Mouse (Mus musculus): ENCODE results near the gene Rspry1. TPM values are rescaled to one million over a fixed set of nuclear protein-coding genes. Genes with fewer than 3 reads are reported as not detected.
A peak's percentile ranks its signal among the peaks of the same experiment; 100 is the strongest.

Gene Rspry1
- polyA plus RNA-seq, 1 experiment from 2014 or later: 54.5 TPM

DNA sequence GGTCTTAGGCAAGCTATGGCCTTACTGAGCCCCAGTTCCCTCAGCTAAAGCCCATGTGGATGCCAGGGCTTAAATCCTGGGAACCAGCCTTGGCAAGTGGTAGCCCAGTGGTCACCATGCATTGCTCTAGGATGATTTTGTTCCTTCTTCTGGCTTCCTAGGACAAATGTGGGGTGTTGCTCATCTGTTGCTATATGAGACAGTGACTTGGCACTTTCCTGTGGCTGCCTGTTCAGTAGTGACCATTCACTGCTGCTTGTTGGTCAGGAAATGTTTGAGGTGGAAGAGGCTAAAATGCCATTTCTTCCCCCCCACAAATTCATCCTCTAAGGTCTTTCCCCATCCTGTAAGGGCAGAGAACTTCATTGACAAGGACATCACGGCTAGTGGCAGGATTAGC, 32.3 kb upstream of the Rspry1 start:
- Histone ChIP-seq H3K4me3 (replicated peaks; ENCODE audit: low read length) (no peak overlapping the region), H3K4me2 (ENCODE audit: low read length) (no peak overlapping the region), H3K36me3 (ENCODE audit: control insufficient read depth, insufficient read depth) (no peaks in the 10 kb centered on the region; the same call in 1 of the 2 replicates), H3K27ac (ENCODE audit: low read length) (no peak overlapping the region), H3K9ac (replicated peaks; ENCODE audit: low read depth, low read length) (no peak overlapping the region), H3K9me3 (ENCODE audit: control insufficient read depth, low read length) (no peaks in the 10 kb centered on the region), H3K27me3 (replicated peaks; ENCODE audit: control insufficient read depth, insufficient read depth, low read length) (no peaks in the 10 kb centered on the region), H3K4me1 (replicated peaks; ENCODE audit: control insufficient read depth, insufficient read depth, low read length) (peaks cover 31% of the 10 kb centered on the region)
- WGBS: 72% methylated on average over 1 of the region's 1 CpGs
- no peak for ATAC-seq

DNA sequence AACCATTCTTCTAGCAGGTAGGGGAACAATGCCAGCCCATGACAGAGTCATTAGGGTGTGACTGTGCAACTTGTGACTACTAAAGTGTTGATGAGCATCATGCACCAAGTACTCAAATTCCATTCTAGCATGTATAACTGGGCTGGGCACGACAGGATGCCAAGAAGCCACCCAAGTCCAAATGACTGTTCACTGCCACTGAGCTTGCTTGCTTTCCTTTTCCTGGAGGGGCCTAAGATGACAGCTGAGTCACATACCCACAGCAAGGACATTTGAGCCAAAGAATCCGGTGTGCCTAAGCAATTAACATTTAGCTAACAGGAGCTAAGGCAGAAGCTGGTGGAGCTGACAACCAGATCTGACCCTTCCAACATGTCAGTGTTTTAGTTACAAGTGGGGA, 29.8 kb upstream of the Rspry1 start:
- ATAC-seq: no peak
- WGBS: 74% methylated on average over 2 of the region's 2 CpGs
- peaks cover 23% of the 10 kb centered on the region for H3K4me1 ChIP-seq (replicated peaks; ENCODE audit: control insufficient read depth, insufficient read depth, low read length)
- H3K27ac ChIP-seq (ENCODE audit: low read length): no peak overlapping the region
- H3K4me3 ChIP-seq (replicated peaks; ENCODE audit: low read length): no peak overlapping the region
- H3K9ac ChIP-seq (replicated peaks; ENCODE audit: low read depth, low read length): no peak overlapping the region
- H3K27me3 ChIP-seq (replicated peaks; ENCODE audit: control insufficient read depth, insufficient read depth, low read length): no peaks in the 10 kb centered on the region
- peaks cover 9% of the 10 kb centered on the region for H3K36me3 ChIP-seq (ENCODE audit: control insufficient read depth, insufficient read depth)
- no peak overlapping the region for H3K4me2 ChIP-seq (ENCODE audit: low read length)
- no peaks in the 10 kb centered on the region for H3K9me3 ChIP-seq (ENCODE audit: control insufficient read depth, low read length)

DNA sequence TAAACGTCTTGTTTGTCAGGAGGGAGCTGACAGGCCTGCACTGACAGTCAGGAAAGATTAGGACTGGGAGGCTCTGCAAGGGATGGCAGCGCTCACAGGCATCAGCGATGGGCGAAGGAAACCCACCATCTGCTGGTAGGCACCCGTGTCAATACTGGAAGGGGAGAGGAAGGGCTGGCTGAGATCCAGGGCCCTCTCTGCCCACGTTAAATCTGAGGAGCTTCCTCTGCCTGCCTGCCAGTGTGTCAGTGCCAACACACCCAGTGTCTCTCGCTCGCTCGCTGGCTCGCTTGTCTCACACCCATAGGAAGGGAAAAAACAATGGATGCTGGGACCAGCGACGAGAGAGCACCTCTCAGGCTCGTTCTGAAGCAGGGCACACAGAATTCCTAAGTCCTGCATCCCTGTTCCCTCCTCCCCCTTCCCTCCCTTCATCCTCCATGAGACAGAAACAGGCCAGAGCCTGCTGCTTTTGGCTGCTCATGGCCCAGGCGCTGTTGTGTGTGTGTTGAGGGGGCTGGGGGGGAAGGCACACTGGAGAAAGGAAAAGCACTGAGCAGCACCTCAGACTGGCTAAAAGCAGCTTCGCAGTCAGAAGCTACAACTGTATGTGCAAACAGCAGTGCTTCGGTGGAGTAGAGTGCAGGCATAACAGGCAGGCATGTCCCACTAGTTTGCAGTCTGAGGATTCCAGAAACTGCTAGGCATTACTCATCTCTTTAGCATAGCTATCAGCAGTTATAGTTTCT, 27.4 kb upstream of the Rspry1 start:
- peaks cover 19% of the 10 kb centered on the region for H3K36me3 ChIP-seq (ENCODE audit: control insufficient read depth, insufficient read depth)
- 46% methylated on average over 16 of the region's 16 CpGs for WGBS
- ATAC-seq: peak; percentile 88

DNA sequence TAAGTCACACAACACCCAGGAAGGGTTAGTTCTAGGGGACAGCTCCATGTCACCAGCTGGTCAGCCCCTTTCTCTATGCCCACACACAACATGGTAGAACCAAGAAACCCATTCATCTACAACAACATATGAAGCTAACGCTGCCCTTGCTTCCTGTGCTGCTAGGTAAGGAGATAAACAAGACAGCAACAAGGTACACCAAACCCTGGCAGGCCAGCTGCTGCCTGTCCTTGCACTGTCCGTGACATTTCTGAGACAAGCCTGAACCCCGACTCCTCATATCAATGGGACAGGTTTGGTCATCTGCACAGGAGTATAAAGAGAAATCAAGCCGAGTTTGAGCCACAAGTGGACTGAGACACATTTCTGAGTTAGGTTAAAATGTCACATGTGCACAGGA, 26.6 kb upstream of the Rspry1 start:
- 89% methylated on average over 4 of the region's 4 CpGs for WGBS
- Histone ChIP-seq H3K27me3 (replicated peaks; ENCODE audit: control insufficient read depth, insufficient read depth, low read length) (no peaks in the 10 kb centered on the region), H3K4me2 (ENCODE audit: low read length) (no peak overlapping the region), H3K4me1 (replicated peaks; ENCODE audit: control insufficient read depth, insufficient read depth, low read length) (peaks cover 14% of the 10 kb centered on the region), H3K36me3 (ENCODE audit: control insufficient read depth, insufficient read depth) (peaks cover 21% of the 10 kb centered on the region), H3K4me3 (replicated peaks; ENCODE audit: low read length) (no peak overlapping the region), H3K27ac (ENCODE audit: low read length) (peak overlapping the region; percentile 77), H3K9me3 (ENCODE audit: control insufficient read depth, low read length) (no peaks in the 10 kb centered on the region), H3K9ac (replicated peaks; ENCODE audit: low read depth, low read length) (no peak overlapping the region)
- no peak for ATAC-seq

More for the DNA sequence above, 27.4 kb upstream of the Rspry1 start:
- H3K4me1 ChIP-seq (replicated peaks; ENCODE audit: control insufficient read depth, insufficient read depth, low read length): peaks cover 14% of the 10 kb centered on the region
- H3K9ac ChIP-seq (replicated peaks; ENCODE audit: low read depth, low read length): 0 out of 2 replicates have a peak overlapping the region, but pooled peaks have one; percentile 2
- peak overlapping the region; percentile 77 for H3K27ac ChIP-seq (ENCODE audit: low read length)
- no peak overlapping the region for H3K4me3 ChIP-seq (replicated peaks; ENCODE audit: low read length)
- H3K27me3 ChIP-seq (replicated peaks; ENCODE audit: control insufficient read depth, insufficient read depth, low read length): no peaks in the 10 kb centered on the region
- no peak overlapping the region for H3K4me2 ChIP-seq (ENCODE audit: low read length)
- H3K9me3 ChIP-seq (ENCODE audit: control insufficient read depth, low read length): no peaks in the 10 kb centered on the region

DNA sequence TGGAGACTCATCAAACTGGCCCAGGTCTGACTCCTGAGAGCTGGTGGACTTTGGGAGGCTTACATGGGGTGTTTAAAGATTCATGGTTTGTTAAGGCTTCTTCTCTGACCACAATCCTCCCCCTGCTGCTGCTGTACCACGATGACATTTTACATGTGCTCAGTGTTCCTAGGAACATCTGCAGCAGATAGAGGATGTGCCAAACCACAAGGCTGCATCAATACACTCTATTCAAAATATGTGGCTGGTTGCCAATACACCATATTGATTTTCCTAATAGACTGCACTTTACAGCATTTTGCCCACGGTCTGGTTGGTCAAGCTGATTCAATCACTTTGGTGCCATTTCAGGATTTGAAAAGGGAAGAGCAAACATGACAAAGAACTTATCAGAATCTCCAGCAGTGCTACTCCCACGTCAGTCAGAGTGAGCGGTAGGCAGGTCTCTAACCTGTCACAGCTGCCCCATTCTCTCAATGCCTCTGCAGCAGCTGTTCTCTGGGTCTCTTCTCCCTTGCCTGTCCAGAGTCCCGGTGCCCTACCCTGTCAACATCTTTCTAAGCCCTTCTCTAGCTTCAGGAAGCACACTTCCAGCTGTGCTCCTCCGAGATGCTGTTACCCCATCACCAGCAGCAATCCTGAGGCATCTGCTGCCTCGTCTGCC, 19.8 kb upstream of the Rspry1 start:
- no peak overlapping the region for H3K4me3 ChIP-seq (replicated peaks; ENCODE audit: low read length)
- H3K9ac ChIP-seq (replicated peaks; ENCODE audit: low read depth, low read length): no peak overlapping the region
- H3K4me1 ChIP-seq (replicated peaks; ENCODE audit: control insufficient read depth, insufficient read depth, low read length): no peaks in the 10 kb centered on the region; the same call in 1 of the 2 replicates
- no peaks in the 10 kb centered on the region for H3K27me3 ChIP-seq (replicated peaks; ENCODE audit: control insufficient read depth, insufficient read depth, low read length)
- H3K4me2 ChIP-seq (ENCODE audit: low read length): no peak overlapping the region
- peaks cover 30% of the 10 kb centered on the region for H3K36me3 ChIP-seq (ENCODE audit: control insufficient read depth, insufficient read depth)
- H3K27ac ChIP-seq (ENCODE audit: low read length): no peak overlapping the region
- WGBS: 68% methylated on average over 7 of the region's 7 CpGs
- H3K9me3 ChIP-seq (ENCODE audit: control insufficient read depth, low read length): no peaks in the 10 kb centered on the region
- ATAC-seq: no peak

DNA sequence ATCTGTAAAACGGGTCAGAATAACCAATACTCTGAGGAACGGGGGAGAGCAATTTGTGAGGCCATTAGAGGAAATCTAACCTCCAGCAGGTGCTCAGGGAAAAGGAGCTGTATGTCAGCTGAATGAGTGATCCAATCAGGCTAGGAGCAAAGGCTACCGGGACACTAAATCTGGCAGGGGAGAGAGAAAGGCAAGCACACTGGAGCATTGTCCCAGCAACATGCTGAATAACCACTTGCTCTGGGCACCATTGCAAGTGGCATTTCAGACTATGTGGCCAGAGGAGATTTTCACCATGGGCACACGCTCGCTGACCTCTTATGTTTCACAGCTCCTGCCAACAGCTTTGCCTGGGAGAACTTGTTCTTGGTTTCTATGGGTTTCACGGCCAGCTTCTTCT, 19.2 kb upstream of the Rspry1 start:
- H3K4me1 ChIP-seq (replicated peaks; ENCODE audit: control insufficient read depth, insufficient read depth, low read length): no peaks in the 10 kb centered on the region; the same call in 1 of the 2 replicates
- H3K36me3 ChIP-seq (ENCODE audit: control insufficient read depth, insufficient read depth): peaks cover 36% of the 10 kb centered on the region
- H3K4me3 ChIP-seq (replicated peaks; ENCODE audit: low read length): no peak overlapping the region
- no peaks in the 10 kb centered on the region for H3K27me3 ChIP-seq (replicated peaks; ENCODE audit: control insufficient read depth, insufficient read depth, low read length)
- no peak overlapping the region for H3K9ac ChIP-seq (replicated peaks; ENCODE audit: low read depth, low read length)
- WGBS: 89% methylated on average over 6 of the region's 6 CpGs
- no peak overlapping the region for H3K27ac ChIP-seq (ENCODE audit: low read length)
- no peak for ATAC-seq
- H3K4me2 ChIP-seq (ENCODE audit: low read length): no peak overlapping the region
- no peaks in the 10 kb centered on the region for H3K9me3 ChIP-seq (ENCODE audit: control insufficient read depth, low read length)

DNA sequence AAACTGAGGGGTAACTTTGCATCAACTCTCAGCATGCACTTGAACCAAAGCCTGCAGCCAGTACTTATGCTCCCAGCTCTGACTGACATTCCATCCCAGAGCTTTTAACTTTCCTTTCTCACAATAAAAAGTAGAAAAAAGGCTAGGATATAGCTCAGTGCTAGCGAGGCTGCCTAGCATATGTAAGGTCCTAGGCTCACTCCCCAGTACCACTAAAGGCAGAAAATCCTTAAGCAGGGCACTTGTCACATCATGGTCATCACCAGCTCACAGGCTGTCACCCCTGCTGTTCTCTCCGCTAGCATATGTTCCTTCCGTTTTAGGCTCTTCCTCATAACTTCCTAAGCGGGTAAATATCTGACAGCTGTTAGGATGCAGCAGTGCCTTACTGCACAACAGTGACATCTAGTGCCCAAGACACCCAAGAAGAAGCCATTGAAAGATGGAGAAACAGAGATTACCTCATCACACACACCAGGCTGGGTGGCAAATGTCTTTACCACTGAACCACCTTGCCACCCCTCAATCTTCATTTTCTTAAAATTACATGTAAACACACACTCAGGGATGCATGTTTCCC, 17.4 kb upstream of the Rspry1 start:
- H3K27me3 ChIP-seq (replicated peaks; ENCODE audit: control insufficient read depth, insufficient read depth, low read length): no peaks in the 10 kb centered on the region
- no peaks in the 10 kb centered on the region; the same call in 1 of the 2 replicates for H3K4me1 ChIP-seq (replicated peaks; ENCODE audit: control insufficient read depth, insufficient read depth, low read length)
- H3K36me3 ChIP-seq (ENCODE audit: control insufficient read depth, insufficient read depth): peaks cover 32% of the 10 kb centered on the region
- peak; percentile 78 for ATAC-seq
- no peak overlapping the region for H3K9ac ChIP-seq (replicated peaks; ENCODE audit: low read depth, low read length)
- H3K27ac ChIP-seq (ENCODE audit: low read length): no peak overlapping the region
- H3K4me2 ChIP-seq (ENCODE audit: low read length): no peak overlapping the region
- H3K9me3 ChIP-seq (ENCODE audit: control insufficient read depth, low read length): no peaks in the 10 kb centered on the region
- WGBS: 34% methylated on average over 4 of the region's 4 CpGs
- no peak overlapping the region for H3K4me3 ChIP-seq (replicated peaks; ENCODE audit: low read length)

DNA sequence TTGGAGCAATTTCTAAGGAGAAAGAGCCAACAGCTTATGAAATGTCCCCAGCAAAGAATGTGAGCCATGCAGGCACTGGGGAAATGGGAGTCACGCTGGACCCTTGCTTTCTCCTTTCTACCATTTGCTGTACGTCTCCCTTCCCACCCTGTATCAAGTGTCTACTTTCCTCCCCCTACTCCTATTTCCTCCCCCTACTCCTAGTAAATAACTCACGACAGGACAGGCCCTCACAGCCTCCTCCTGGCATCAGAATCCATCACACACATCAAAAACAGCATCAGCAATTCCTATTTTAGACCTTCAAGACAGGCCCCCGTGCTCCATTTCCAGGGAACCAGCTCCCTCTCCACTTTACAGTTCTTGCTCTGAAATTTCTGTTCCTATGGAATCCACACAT, 10.0 kb upstream of the Rspry1 start:
- no peak overlapping the region for H3K4me3 ChIP-seq (replicated peaks; ENCODE audit: low read length)
- no peaks in the 10 kb centered on the region for H3K9me3 ChIP-seq (ENCODE audit: control insufficient read depth, low read length)
- H3K4me2 ChIP-seq (ENCODE audit: low read length): no peak overlapping the region
- WGBS: 77% methylated on average over 4 of the region's 4 CpGs
- no peak for ATAC-seq
- no peak overlapping the region for H3K27ac ChIP-seq (ENCODE audit: low read length)
- no peaks in the 10 kb centered on the region for H3K4me1 ChIP-seq (replicated peaks; ENCODE audit: control insufficient read depth, insufficient read depth, low read length)
- H3K27me3 ChIP-seq (replicated peaks; ENCODE audit: control insufficient read depth, insufficient read depth, low read length): no peaks in the 10 kb centered on the region
- H3K36me3 ChIP-seq (ENCODE audit: control insufficient read depth, insufficient read depth): peaks cover 13% of the 10 kb centered on the region
- H3K9ac ChIP-seq (replicated peaks; ENCODE audit: low read depth, low read length): no peak overlapping the region

DNA sequence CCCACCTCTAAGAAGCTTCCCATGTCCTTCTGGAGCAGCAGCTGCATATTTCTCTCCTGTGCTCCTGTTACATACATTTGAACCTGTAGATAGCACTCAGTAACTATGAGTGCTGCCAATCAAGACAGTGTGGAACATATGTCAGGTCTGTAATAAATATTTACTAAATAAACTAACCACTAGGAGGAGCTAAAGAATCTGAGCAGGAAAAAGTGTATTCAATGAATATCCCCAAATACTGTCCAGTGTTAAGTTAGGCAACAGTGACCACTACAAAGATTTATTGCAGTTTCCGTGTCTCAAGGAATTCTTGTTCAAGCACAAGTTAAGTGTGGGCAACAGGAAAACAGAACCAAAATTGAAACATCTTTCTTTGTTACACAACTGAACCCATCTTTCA, 7.5 kb upstream of the Rspry1 start:
- no peak overlapping the region for H3K4me3 ChIP-seq (replicated peaks; ENCODE audit: low read length)
- H3K27me3 ChIP-seq (replicated peaks; ENCODE audit: control insufficient read depth, insufficient read depth, low read length): no peaks in the 10 kb centered on the region
- 69% methylated on average over 1 of the region's 1 CpGs for WGBS
- H3K4me1 ChIP-seq (replicated peaks; ENCODE audit: control insufficient read depth, insufficient read depth, low read length): peaks cover under 1% of the 10 kb centered on the region
- H3K9ac ChIP-seq (replicated peaks; ENCODE audit: low read depth, low read length): no peak overlapping the region
- H3K9me3 ChIP-seq (ENCODE audit: control insufficient read depth, low read length): no peaks in the 10 kb centered on the region
- no peak overlapping the region for H3K27ac ChIP-seq (ENCODE audit: low read length)
- H3K4me2 ChIP-seq (ENCODE audit: low read length): no peak overlapping the region
- ATAC-seq: no peak
- H3K36me3 ChIP-seq (ENCODE audit: control insufficient read depth, insufficient read depth): no peaks in the 10 kb centered on the region
